Mouse (Mus musculus): Measurements from ENCODE around the gene Cxcl15. TPM values are rescaled to one million over a fixed set of nuclear protein-coding genes. Genes with fewer than 3 reads are reported as not detected.

Cxcl15 gene
- 11.4 and 11.7 TPM in 2 replicates for polyA plus RNA-seq (2014; fragmentation: Nextera tagmentation; extraction: Ambion mirVana)

GRCm38 (mm10) chr5:90794195-90794625, at the start of gene Cxcl15:
Gene Cxcl15 (plus strand): TSS chr5:90794534.
- Histone ChIP-seq H3K4me3 (ENCODE audit: low read depth, low read length) (no peak within 1 kb of the TSS), H3K9me3 (ENCODE audit: low read depth, low read length) (no peaks in the 10 kb centered on the region), H3K9ac (no peak within 1 kb of the TSS), H3K4me2 (peak within 1 kb of the TSS; percentile 35), H3K27ac (ENCODE audit: low read depth) (peak within 1 kb of the TSS; percentile 27), H3K36me3 (ENCODE audit: insufficient read depth) (no peaks in the 10 kb centered on the region), H3K4me1 (ENCODE audit: insufficient read depth) (0 out of 2 replicates have a peak, but pooled peaks cover 5% of the 10 kb centered on the region), H3K27me3 (ENCODE audit: insufficient read depth, low read length) (no peaks in the 10 kb centered on the region)
- peak; percentile 88 for ATAC-seq (ENCODE audit: insufficient read depth)
- TF ChIP-seq CTCF (IDR thresholded peaks at IDR 0.05; ENCODE audit: low read depth): no peak
- 42% methylated on average over 5 of the region's 5 CpGs for WGBS
- peak; percentile 69 for DNase-seq

- Histone ChIP-seq H3K27ac (ENCODE audit: low read depth) (no peak overlapping the region), H3K4me1 (ENCODE audit: insufficient read depth) (peaks cover 7% of the 10 kb centered on the region), H3K4me3 (ENCODE audit: low read depth, low read length) (no peak overlapping the region), H3K27me3 (ENCODE audit: insufficient read depth, low read length) (no peaks in the 10 kb centered on the region; the same call in 1 of the 2 replicates), H3K9me3 (ENCODE audit: low read depth, low read length) (no peaks in the 10 kb centered on the region), H3K36me3 (ENCODE audit: insufficient read depth) (no peaks in the 10 kb centered on the region), H3K9ac (no peak overlapping the region), H3K4me2 (no peak overlapping the region)
- ATAC-seq (ENCODE audit: insufficient read depth) (no peak), DNase-seq (no peak)
- no peak for TF ChIP-seq CTCF (IDR thresholded peaks at IDR 0.05; ENCODE audit: low read depth)
- WGBS: 94% methylated on average over 1 of the region's 1 CpGs
These were observed 40.4 kb upstream of the Cxcl15 start for GRCm38 (mm10) chr5:90753934-90754333.

DNA sequence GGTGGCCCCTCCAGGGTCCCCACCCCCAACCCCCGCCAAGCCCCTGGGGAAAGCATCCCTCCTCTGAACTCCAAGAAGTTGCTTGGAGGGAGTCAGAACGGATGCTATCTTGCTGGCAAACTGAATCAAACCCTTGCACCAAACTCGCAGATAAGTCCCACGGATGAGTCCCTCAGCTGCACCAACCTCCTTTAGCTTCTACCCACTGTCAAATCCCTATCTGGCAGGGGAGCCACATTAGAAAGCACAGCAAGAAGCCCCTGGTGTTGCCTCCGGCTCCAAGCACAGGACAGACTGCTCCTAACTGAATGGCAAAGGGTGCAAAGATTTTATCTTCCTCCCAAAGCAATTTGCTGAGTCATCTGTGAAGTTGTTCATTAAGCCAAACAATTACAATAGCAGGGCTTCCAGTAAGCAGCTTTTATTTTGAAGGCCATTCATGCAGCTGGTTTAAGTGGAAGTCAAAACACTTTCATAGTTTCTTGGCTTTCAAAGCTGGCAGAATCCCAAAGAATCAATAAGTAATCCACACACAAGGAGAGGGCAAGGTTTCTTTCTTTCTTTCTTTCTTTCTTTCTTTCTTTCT, 36.2 kb upstream of the Cxcl15 start:
- peaks cover 9% of the 10 kb centered on the region for H3K4me1 ChIP-seq (ENCODE audit: insufficient read depth)
- no peak for TF ChIP-seq CTCF (IDR thresholded peaks at IDR 0.05; ENCODE audit: low read depth)
- 40% methylated on average over 5 of the region's 5 CpGs for WGBS
- ATAC-seq (ENCODE audit: insufficient read depth): peak; percentile 35; the same call in 1 of the 2 replicates
- no peak overlapping the region for H3K9ac ChIP-seq
- no peaks in the 10 kb centered on the region for H3K36me3 ChIP-seq (ENCODE audit: insufficient read depth)
- H3K4me2 ChIP-seq: no peak overlapping the region
- peak; percentile 85 for DNase-seq
- no peak overlapping the region for H3K27ac ChIP-seq (ENCODE audit: low read depth)
- peaks cover 9% of the 10 kb centered on the region for H3K27me3 ChIP-seq (ENCODE audit: insufficient read depth, low read length)
- H3K9me3 ChIP-seq (ENCODE audit: low read depth, low read length): no peaks in the 10 kb centered on the region
- H3K4me3 ChIP-seq (ENCODE audit: low read depth, low read length): no peak overlapping the region

GRCm38 (mm10) chr5:90759077-90760065, 35.0 kb upstream of the Cxcl15 start, which contains the start of gene Cxcl5:
Gene Cxcl5 (plus strand): TSS chr5:90759360.
- peak within 1 kb of the TSS; percentile 65 for H3K4me2 ChIP-seq
- no peak for TF ChIP-seq CTCF (IDR thresholded peaks at IDR 0.05; ENCODE audit: low read depth)
- peaks cover 9% of the 10 kb centered on the region for H3K4me1 ChIP-seq (ENCODE audit: insufficient read depth)
- peak within 1 kb of the TSS; percentile 30 for H3K4me3 ChIP-seq (ENCODE audit: low read depth, low read length)
- DNase-seq: peak; percentile 46
- no peak within 1 kb of the TSS for H3K9ac ChIP-seq
- no peak within 1 kb of the TSS for H3K27ac ChIP-seq (ENCODE audit: low read depth)
- peaks cover 9% of the 10 kb centered on the region for H3K27me3 ChIP-seq (ENCODE audit: insufficient read depth, low read length)
- no peaks in the 10 kb centered on the region for H3K9me3 ChIP-seq (ENCODE audit: low read depth, low read length)
- H3K36me3 ChIP-seq (ENCODE audit: insufficient read depth): no peaks in the 10 kb centered on the region
- ATAC-seq (ENCODE audit: insufficient read depth): peak; percentile 50; the same call in 1 of the 2 replicates
- 6% methylated on average over 32 of the region's 32 CpGs for WGBS

DNA sequence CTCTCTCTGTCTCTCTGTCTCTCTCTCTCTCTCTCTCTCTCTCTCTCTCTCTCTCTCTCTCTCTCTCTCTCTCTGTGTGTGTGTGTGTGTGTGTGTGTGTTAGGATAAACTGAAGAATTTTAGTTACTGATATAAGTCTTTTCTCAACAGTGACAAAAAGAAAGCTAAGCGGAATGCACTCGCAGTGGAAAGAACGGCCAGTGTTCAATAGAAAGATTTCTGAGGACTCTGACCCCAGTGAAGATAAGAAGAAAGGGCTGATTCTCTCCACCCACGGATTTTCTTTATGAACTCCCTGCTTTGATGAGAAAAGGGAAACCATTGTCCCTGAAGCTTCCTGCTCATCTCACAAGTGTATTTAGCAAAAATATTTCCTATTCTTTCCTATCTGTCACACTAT, 34.0 kb upstream of the Cxcl15 start:
- Histone ChIP-seq H3K27me3 (ENCODE audit: insufficient read depth, low read length) (peaks cover 9% of the 10 kb centered on the region), H3K9me3 (ENCODE audit: low read depth, low read length) (no peaks in the 10 kb centered on the region), H3K27ac (ENCODE audit: low read depth) (no peak overlapping the region), H3K9ac (no peak overlapping the region), H3K36me3 (ENCODE audit: insufficient read depth) (no peaks in the 10 kb centered on the region), H3K4me2 (no peak overlapping the region), H3K4me3 (ENCODE audit: low read depth, low read length) (no peak overlapping the region), H3K4me1 (ENCODE audit: insufficient read depth) (peaks cover 9% of the 10 kb centered on the region)
- 35% methylated on average over 4 of the region's 4 CpGs for WGBS
- no peak for TF ChIP-seq CTCF (IDR thresholded peaks at IDR 0.05; ENCODE audit: low read depth)
- ATAC-seq (ENCODE audit: insufficient read depth) (no peak), DNase-seq (no peak)

DNA sequence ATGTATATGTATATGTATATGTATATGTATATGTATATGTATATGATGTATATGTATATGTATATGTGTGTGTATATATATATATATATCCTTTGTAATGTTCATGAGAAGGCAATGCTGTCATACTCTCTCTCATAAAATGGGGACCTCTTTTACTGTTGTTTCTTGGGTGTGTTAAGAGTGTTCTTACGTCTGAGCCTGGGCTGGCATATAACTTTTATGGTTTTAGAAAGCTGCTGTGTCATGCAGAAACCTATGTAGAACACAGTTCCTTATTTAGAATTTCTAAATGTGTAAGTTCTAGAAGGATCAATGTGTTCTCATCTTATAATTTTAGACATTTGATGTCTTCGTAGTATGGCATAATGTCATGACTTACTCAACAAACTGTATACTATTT, 33.5 kb upstream of the Cxcl15 start:
- no peak for DNase-seq
- H3K27ac ChIP-seq (ENCODE audit: low read depth): no peak overlapping the region
- H3K4me3 ChIP-seq (ENCODE audit: low read depth, low read length): no peak overlapping the region
- no peak overlapping the region for H3K4me2 ChIP-seq
- H3K9ac ChIP-seq: no peak overlapping the region
- H3K4me1 ChIP-seq (ENCODE audit: insufficient read depth): peaks cover 9% of the 10 kb centered on the region
- WGBS: 90% methylated on average over 2 of the region's 2 CpGs
- H3K9me3 ChIP-seq (ENCODE audit: low read depth, low read length): no peaks in the 10 kb centered on the region
- no peak for ATAC-seq (ENCODE audit: insufficient read depth)
- no peak for TF ChIP-seq CTCF (IDR thresholded peaks at IDR 0.05; ENCODE audit: low read depth)
- no peaks in the 10 kb centered on the region for H3K36me3 ChIP-seq (ENCODE audit: insufficient read depth)
- H3K27me3 ChIP-seq (ENCODE audit: insufficient read depth, low read length): peaks cover 9% of the 10 kb centered on the region

GRCm38 (mm10) chr5:90761834-90762233, 32.5 kb upstream of the Cxcl15 start:
- Histone ChIP-seq H3K36me3 (ENCODE audit: insufficient read depth) (no peaks in the 10 kb centered on the region), H3K4me3 (ENCODE audit: low read depth, low read length) (no peak overlapping the region), H3K27ac (ENCODE audit: low read depth) (no peak overlapping the region), H3K9me3 (ENCODE audit: low read depth, low read length) (no peaks in the 10 kb centered on the region), H3K4me2 (no peak overlapping the region), H3K4me1 (ENCODE audit: insufficient read depth) (peaks cover 9% of the 10 kb centered on the region), H3K27me3 (ENCODE audit: insufficient read depth, low read length) (peaks cover 9% of the 10 kb centered on the region), H3K9ac (no peak overlapping the region)
- no peak for TF ChIP-seq CTCF (IDR thresholded peaks at IDR 0.05; ENCODE audit: low read depth)
- WGBS: 89% methylated on average over 3 of the region's 3 CpGs
- DNase-seq (no peak), ATAC-seq (ENCODE audit: insufficient read depth) (no peak)
